Mouse (Mus musculus): ENCODE measurements around the gene Dpf2.

DNA sequence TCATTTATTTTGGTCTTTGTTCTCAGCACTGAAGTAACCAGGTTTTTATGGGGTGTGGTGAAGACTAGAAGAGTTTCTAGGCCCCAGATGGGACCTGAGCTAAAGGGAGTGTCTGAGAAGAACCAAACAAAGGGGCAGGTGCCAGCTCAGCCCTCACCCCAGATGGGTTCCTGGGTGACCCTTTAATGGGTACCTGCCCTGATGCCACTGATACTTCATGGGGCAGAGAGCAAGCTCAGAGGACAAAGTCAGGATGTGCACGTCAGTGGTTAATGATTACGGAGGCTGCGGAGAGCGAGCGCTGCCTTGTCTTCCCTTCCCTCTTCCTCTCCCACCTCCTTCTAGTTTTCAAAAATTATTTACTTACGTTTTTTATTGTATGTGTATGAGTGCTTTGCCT, 31.7 kb downstream of the Dpf2 start:
- TF ChIP-seq CTCF (IDR thresholded peaks at IDR 0.05; ENCODE audit: low read depth, low read length) (no peak), GATA1 (IDR thresholded peaks at IDR 0.05; ENCODE audit: borderline replicate concordance, low read length) (no peak)

All from G1E (cell line).